Mouse (Mus musculus): Measurements from ENCODE around the gene Tbc1d14.

DNA sequence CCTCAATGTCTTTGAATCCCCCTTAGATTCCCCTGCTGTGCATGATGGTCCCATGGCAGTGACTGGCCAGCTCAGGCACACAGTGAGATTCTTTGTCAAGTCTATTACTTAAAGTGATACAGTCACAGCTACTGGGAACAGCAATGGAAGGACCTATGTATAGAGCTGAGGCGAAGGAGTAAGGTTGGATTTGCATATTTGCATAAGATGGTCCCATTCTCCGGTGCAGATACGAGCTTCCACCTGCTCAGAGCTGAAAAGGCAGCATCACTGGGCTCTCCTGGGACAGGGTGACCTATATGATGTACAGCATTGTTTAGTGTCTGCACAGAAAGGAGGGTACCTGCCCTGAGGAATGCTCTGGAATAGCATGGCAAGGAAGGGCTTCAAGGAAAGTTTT is 1.3 kb upstream of the Tbc1d14 start:
- TF ChIP-seq CTCF (conservative IDR thresholded peaks at IDR 0.05; ENCODE audit: insufficient read depth, insufficient read length, low read depth, low read length) (no peak), POLR2A (IDR thresholded peaks at IDR 0.05; ENCODE audit: low read depth, low read length) (no peak)
